Mouse (Mus musculus) adrenal gland, postnatal 10 days (tissue): ENCODE results near the gene Gm21800. TPM values are rescaled to one million over a fixed set of nuclear protein-coding genes. Genes with fewer than 3 reads are reported as not detected.
"Not testable (repeated sequence)": the region's sequence is repeated elsewhere in the genome, so short reads cannot be mapped to it uniquely, and the experiment has no call there.

Source experiments
- DNase-seq: peaks from one replicate; pipeline ENCODE4 v3.0.0; 2021; ENCODE audit warnings: mixed read lengths
- long read RNA-seq, 2 experiments: library from polyadenylated mRNA; stranded (forward); transcript quantifications; one replicate each; pipeline ENCODE4 v2.0.0; 2021
- total RNA-seq, 2 experiments: library from RNA; stranded (reverse); gene quantifications; 2 replicates each; pipeline ENCODE4 v1.2.3; 2021

Gene Gm21800
- total RNA-seq = not detected
- long read RNA-seq, experiment 1 = 0 reads
- long read RNA-seq, experiment 2 = 0 reads

GRCm38 (mm10) chrY:41406198-41406597 lies at the start of gene Gm21800:
TSS of gene Gm21800 (plus strand) at chrY:41406498.
- DNase-seq = not testable (repeated sequence)
